Mouse (Mus musculus) neural tube, embryonic 12.5 days (tissue): ENCODE results near the gene Agr3. TPM values are rescaled to one million over a fixed set of nuclear protein-coding genes. Genes with fewer than 3 reads are reported as not detected.

ENCODE experiments used
- ATAC-seq: fragments of 200-750 bp; cut with Nextera tagmentation; 2 replicates; pipeline ENCODE4 v1.8.0; 2017; ENCODE audit warnings: low read depth, mild to moderate bottlenecking, moderate TSS enrichment, moderate library complexity; ENCODE audit not compliant: low FRiP score
- H3K27ac ChIP-seq: fragments of 300-500 bp; sonication (generic); 2 replicates; pipeline ENCODE4 v1.5.1; 2016
- H3K27me3 ChIP-seq: fragments of 300-500 bp; sonication (generic); replicated peaks from 2 replicates; pipeline ENCODE4 v1.6.1; 2016; ENCODE audit warnings: mild to moderate bottlenecking
- H3K36me3 ChIP-seq: fragments of 300-500 bp; sonication (generic); 2 replicates; pipeline ENCODE4 v1.6.1; 2016; ENCODE audit warnings: mild to moderate bottlenecking
- H3K4me1 ChIP-seq: fragments of 300-500 bp; sonication (generic); 2 replicates; pipeline ENCODE4 v1.6.1; 2016
- H3K4me2 ChIP-seq: fragments of 300-500 bp; sonication (generic); replicated peaks from 2 replicates; pipeline ENCODE4 v1.6.1; 2016; ENCODE audit warnings: mild to moderate bottlenecking
- H3K4me3 ChIP-seq: fragments of 300-500 bp; sonication (generic); 2 replicates; pipeline ENCODE4 v1.5.1; 2016
- H3K9ac ChIP-seq: fragments of 300-500 bp; sonication (generic); 2 replicates; pipeline ENCODE4 v1.6.1; 2016; ENCODE audit warnings: mild to moderate bottlenecking
- H3K9me3 ChIP-seq: fragments of 300-500 bp; sonication (generic); 2 replicates; pipeline ENCODE4 v1.6.1; 2016; ENCODE audit warnings: mild to moderate bottlenecking
- whole genome bisulfite sequencing: fragments of 180-500 bp; shearing (Covaris S2); methylation state at CpG from one replicate; pipeline ENCODE4 v1.1.7; 2016; 5-methylcytosine and 5-hydroxymethylcytosine counted together
- polyA plus RNA-seq: library from polyadenylated mRNA; unstranded; fragments of >200 nt; fragmentation: Nextera tagmentation; extraction: Ambion mirVana; gene quantifications from 2 replicates; pipeline ENCODE4 v1.2.1, GENCODE M21; 2016

Gene Agr3
- polyA plus RNA-seq, 1 experiment from 2014 or later, result not detected

DNA sequence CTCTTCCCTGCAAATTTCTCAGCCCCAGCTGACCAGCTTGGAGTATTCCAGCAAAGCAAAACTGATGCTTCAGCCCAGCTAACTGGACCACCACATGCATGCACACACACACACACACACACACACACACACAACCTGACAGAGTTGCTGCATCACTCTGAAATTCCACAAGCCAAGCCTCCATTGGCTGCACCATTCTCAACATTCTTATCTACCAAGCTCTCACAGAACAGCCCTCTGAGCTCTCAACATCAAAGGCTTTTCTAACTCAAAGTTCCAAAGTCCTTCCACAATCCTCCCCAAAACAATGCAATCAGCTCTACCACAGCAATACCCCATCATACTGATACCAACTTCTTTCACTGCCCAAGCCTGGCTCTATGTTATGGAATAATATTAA is 7.4 kb downstream of the Agr3 start:
- H3K9ac ChIP-seq, result no peak overlapping the region
- H3K36me3 ChIP-seq, result no peaks in the 10 kb centered on the region
- no peaks in the 10 kb centered on the region for H3K4me1 ChIP-seq
- no peaks in the 10 kb centered on the region for H3K9me3 ChIP-seq
- no peaks in the 10 kb centered on the region for H3K27me3 ChIP-seq
- no peak for ATAC-seq
- H3K27ac ChIP-seq, result no peak overlapping the region
- no peak overlapping the region for H3K4me3 ChIP-seq
- H3K4me2 ChIP-seq, result no peak overlapping the region

DNA sequence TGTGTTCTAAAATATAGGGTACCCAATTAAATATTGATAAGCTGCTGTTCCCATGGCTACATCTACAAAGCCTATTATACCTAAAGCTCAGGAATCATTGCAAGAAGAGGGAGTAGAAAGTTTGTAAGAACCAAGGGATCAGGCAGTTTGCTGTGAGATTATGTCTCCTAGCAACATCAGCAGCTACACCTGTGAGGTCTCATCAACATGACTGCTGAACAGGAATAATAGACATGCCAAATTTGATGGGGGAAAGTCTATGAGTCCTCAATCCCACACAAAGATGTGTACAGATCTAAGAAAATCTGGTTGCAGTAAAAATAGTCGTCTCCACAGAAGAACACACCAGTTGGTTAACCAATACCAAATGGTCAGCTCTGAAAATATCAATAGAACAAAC is 26.3 kb downstream of the Agr3 start:
- no peaks in the 10 kb centered on the region for H3K27me3 ChIP-seq
- 77% methylated on average over 1 of the region's 1 CpGs for WGBS
- H3K4me2 ChIP-seq, result no peak overlapping the region

DNA sequence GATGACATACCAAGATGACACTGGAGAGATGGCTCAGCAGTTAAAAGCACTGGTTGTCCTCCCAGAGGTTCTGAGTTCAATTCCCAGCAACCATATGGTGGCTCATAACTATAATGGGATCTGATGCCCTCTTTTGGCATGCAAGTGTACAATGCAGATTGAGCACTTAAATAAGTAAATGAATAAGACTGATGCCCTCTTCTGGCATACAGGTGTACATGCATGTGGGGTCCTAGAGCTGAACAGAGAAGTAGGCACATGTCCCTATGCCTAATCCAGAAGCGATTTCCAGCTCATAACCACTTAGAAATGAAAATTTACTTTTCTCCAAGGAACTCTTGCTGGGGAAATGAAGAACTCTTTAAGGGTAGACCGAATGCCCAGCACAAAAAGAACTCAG is 31.8 kb downstream of the Agr3 start:
- Histone ChIP-seq H3K27me3 (no peaks in the 10 kb centered on the region), H3K4me3 (no peak overlapping the region), H3K36me3 (no peaks in the 10 kb centered on the region), H3K27ac (no peak overlapping the region), H3K9ac (no peak overlapping the region), H3K4me1 (no peaks in the 10 kb centered on the region), H3K9me3 (no peaks in the 10 kb centered on the region), H3K4me2 (no peak overlapping the region)
- no peak for ATAC-seq
- WGBS, result 79% methylated on average over 2 of the region's 2 CpGs

More for the DNA sequence above, 26.3 kb downstream of the Agr3 start:
- Histone ChIP-seq H3K36me3 (no peaks in the 10 kb centered on the region), H3K4me1 (no peaks in the 10 kb centered on the region), H3K9me3 (no peaks in the 10 kb centered on the region), H3K4me3 (no peak overlapping the region), H3K27ac (no peak overlapping the region), H3K9ac (no peak overlapping the region)
- ATAC-seq, result no peak

GRCm38 (mm10) chr12:35966098-35966767 is 40.8 kb downstream of the Agr3 start:
- Histone ChIP-seq H3K4me2 (no peak overlapping the region), H3K9me3 (no peaks in the 10 kb centered on the region), H3K27ac (no peak overlapping the region), H3K9ac (no peak overlapping the region), H3K4me3 (no peak overlapping the region), H3K36me3 (no peaks in the 10 kb centered on the region), H3K4me1 (no peaks in the 10 kb centered on the region), H3K27me3 (no peaks in the 10 kb centered on the region)
- 51% methylated on average over 7 of the region's 7 CpGs for WGBS
- no peak for ATAC-seq

GRCm38 (mm10) chr12:35966768-35967141 is 41.3 kb downstream of the Agr3 start:
- WGBS, result 84% methylated on average over 7 of the region's 7 CpGs
- H3K9me3 ChIP-seq, result no peaks in the 10 kb centered on the region
- no peak overlapping the region for H3K9ac ChIP-seq
- H3K4me3 ChIP-seq, result no peak overlapping the region
- H3K36me3 ChIP-seq, result no peaks in the 10 kb centered on the region
- no peaks in the 10 kb centered on the region for H3K27me3 ChIP-seq
- H3K4me1 ChIP-seq, result no peaks in the 10 kb centered on the region
- no peak overlapping the region for H3K27ac ChIP-seq
- no peak for ATAC-seq
- H3K4me2 ChIP-seq, result no peak overlapping the region

DNA sequence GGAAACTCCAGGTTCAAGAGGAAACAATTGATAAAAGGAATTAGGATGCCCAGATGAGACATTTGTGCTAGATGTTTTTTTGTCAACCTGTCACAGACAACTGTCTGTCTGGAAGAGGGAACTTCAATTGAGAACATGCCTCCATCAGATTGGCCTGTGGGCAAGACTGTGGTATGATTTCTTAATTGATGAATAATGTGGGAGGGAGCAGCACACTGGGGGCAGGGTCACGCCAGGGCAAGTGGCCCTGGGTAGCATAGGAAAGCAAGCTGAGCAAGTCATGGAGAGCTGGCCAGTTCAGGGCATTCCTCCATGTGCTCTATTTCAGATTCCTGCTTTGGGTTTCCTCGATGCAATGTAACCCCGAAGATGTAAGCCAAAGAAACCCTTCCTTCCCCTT is 50.5 kb downstream of the Agr3 start:
- Histone ChIP-seq H3K4me2 (no peak overlapping the region), H3K9me3 (no peaks in the 10 kb centered on the region), H3K27me3 (no peaks in the 10 kb centered on the region), H3K4me3 (no peak overlapping the region), H3K27ac (no peak overlapping the region), H3K9ac (no peak overlapping the region), H3K36me3 (no peaks in the 10 kb centered on the region), H3K4me1 (no peaks in the 10 kb centered on the region)
- 85% methylated on average over 3 of the region's 3 CpGs for WGBS
- ATAC-seq, result no peak

DNA sequence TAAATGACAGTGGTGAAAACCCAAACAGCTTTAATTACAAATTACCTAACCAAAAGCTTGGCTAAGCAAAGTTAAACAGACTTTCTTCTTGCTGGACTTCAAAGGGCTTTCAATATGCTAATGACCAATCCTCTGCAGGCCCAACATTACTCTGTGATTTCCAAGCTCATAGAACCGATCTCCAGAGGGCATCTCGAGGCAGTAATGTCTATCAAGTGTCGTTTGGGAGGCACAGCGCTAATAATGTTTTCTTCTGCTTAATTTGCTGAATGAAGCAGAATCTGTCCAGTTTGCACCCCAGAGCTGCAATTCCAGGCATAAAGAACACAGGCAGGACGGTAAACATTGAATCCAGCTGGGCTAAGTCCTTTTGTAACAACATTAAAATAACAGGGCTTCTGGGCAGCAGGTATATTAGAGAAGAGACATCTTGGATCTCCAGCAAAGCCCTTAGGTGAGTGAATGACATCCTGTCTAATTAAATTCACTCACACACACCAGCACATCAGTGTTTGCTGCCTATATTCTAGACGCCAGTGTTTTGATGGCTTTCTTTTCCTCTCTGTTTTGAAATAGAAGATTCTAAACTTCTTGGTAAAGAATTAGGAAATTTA is 52.3 kb downstream of the Agr3 start:
- H3K27ac ChIP-seq, result no peak overlapping the region

GRCm38 (mm10) chr12:35979625-35980024 is 54.2 kb downstream of the Agr3 start:
- WGBS, result 87% methylated on average over 5 of the region's 5 CpGs
- no peaks in the 10 kb centered on the region for H3K9me3 ChIP-seq
- H3K9ac ChIP-seq, result no peak overlapping the region
- no peaks in the 10 kb centered on the region for H3K4me1 ChIP-seq
- no peak overlapping the region for H3K4me3 ChIP-seq
- no peaks in the 10 kb centered on the region for H3K27me3 ChIP-seq
- H3K4me2 ChIP-seq, result no peak overlapping the region
- ATAC-seq, result no peak
- no peak overlapping the region for H3K27ac ChIP-seq
- H3K36me3 ChIP-seq, result no peaks in the 10 kb centered on the region

More for the DNA sequence above, 52.3 kb downstream of the Agr3 start:
- H3K4me2 ChIP-seq, result no peak overlapping the region
- no peaks in the 10 kb centered on the region for H3K9me3 ChIP-seq
- no peak for ATAC-seq
- H3K27me3 ChIP-seq, result no peaks in the 10 kb centered on the region
- H3K4me3 ChIP-seq, result no peak overlapping the region
- H3K9ac ChIP-seq, result no peak overlapping the region
- H3K4me1 ChIP-seq, result no peaks in the 10 kb centered on the region
- H3K36me3 ChIP-seq, result no peaks in the 10 kb centered on the region
- 42% methylated on average over 6 of the region's 6 CpGs for WGBS

- WGBS, result 51% methylated on average over 6 of the region's 6 CpGs
- H3K27me3 ChIP-seq, result no peaks in the 10 kb centered on the region
- no peaks in the 10 kb centered on the region for H3K4me1 ChIP-seq
- no peaks in the 10 kb centered on the region for H3K9me3 ChIP-seq
- no peak overlapping the region for H3K4me2 ChIP-seq
- H3K4me3 ChIP-seq, result no peak overlapping the region
- no peak overlapping the region for H3K27ac ChIP-seq
- no peaks in the 10 kb centered on the region for H3K36me3 ChIP-seq
- ATAC-seq, result peak; percentile 89
- no peak overlapping the region for H3K9ac ChIP-seq
Measured at GRCm38 (mm10) chr12:35981732-35982360, 56.4 kb downstream of the Agr3 start.

DNA sequence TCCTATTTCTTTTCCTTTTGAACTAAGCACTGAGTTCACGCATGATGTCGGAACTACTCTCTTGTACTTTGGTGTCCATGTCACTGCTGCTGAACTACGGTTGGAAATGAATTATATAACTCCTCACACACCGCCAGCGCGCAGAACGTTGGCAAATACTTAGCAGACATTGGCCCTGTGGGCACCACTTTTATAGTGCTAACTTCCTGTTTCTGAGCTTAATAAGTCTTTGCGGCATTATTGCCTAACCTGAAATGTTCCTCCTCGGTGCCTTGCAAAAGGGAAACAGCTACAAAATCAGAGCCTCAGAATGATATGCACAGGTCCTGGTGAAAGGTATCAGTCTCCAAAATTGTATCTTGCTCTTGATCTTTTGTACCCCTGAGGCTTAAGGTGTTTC is 58.1 kb downstream of the Agr3 start:
- Histone ChIP-seq H3K27ac (no peak overlapping the region), H3K27me3 (no peaks in the 10 kb centered on the region), H3K36me3 (no peaks in the 10 kb centered on the region), H3K4me1 (no peaks in the 10 kb centered on the region), H3K4me2 (no peak overlapping the region), H3K9ac (no peak overlapping the region), H3K4me3 (no peak overlapping the region), H3K9me3 (no peaks in the 10 kb centered on the region)
- ATAC-seq, result no peak
- 93% methylated on average over 9 of the region's 9 CpGs for WGBS

- no peak overlapping the region for H3K4me2 ChIP-seq
- H3K27ac ChIP-seq, result no peak overlapping the region
- no peaks in the 10 kb centered on the region for H3K36me3 ChIP-seq
- H3K4me1 ChIP-seq, result no peaks in the 10 kb centered on the region
- H3K9ac ChIP-seq, result no peak overlapping the region
- no peaks in the 10 kb centered on the region for H3K9me3 ChIP-seq
- ATAC-seq, result no peak
- no peak overlapping the region for H3K4me3 ChIP-seq
- WGBS, result 94% methylated on average over 5 of the region's 5 CpGs
- H3K27me3 ChIP-seq, result no peaks in the 10 kb centered on the region
Measured at GRCm38 (mm10) chr12:35984743-35985142, 59.3 kb downstream of the Agr3 start.

DNA sequence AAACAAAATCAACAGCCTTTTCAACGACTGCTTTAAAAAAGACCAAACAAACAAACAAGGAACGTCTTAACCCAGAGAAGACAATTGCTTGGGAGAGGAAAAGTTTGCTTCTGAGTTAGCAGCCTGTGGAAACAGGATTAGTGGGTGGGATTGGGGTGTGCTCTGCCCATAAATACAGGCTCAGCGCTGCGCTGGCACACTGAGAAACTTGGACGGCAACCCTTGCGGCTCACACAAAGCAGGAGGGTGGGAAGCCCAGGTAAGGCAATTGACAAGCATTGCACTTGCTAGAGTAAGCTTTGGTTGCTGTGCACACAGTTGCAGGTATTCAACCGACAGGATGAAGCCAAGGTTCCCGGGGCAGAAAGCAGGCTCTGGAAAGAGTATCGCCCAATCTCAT is 67.3 kb downstream of the Agr3 start, which contains the start of gene Agr2:
TSS of gene Agr2 (plus strand) at position 197 of the 400 bp plus-strand sequence.
- Histone ChIP-seq H3K9ac (no peak within 1 kb of the TSS), H3K27ac (no peak within 1 kb of the TSS), H3K4me2 (no peak within 1 kb of the TSS), H3K4me1 (peaks cover 9% of the 10 kb centered on the region; the same call in 1 of the 2 replicates), H3K9me3 (no peaks in the 10 kb centered on the region), H3K36me3 (no peaks in the 10 kb centered on the region), H3K4me3 (no peak within 1 kb of the TSS), H3K27me3 (no peaks in the 10 kb centered on the region)
- ATAC-seq, result no peak
- 75% methylated on average over 9 of the region's 9 CpGs for WGBS
